Mouse (Mus musculus): ENCODE measurements around the gene Rasip1. TPM values are rescaled to one million over a fixed set of nuclear protein-coding genes. Genes with fewer than 3 reads are reported as not detected.

The Rasip1 gene
- 4.3 and 5.0 TPM in 2 replicates for total RNA-seq (2023)

GRCm38 (mm10) chr7:45627261-45627660 is at the start of gene Rasip1:
Rasip1 (plus strand) TSS chr7:45627488.

GRCm38 (mm10) chr7:45617042-45617695 is 10.1 kb upstream of the Rasip1 start, which contains the start of gene Fut1:
Fut1 (plus strand) TSS chr7:45617289.

GRCm38 (mm10) chr7:45621443-45621842 is 5.8 kb upstream of the Rasip1 start, which contains the start of gene Izumo1:
Izumo1 (plus strand) TSS chr7:45621811.

GRCm38 (mm10) chr7:45639561-45640027 is 12.3 kb downstream of the Rasip1 start, which contains the start of gene Mamstr:
Mamstr (plus strand) TSS chr7:45639977.

DNA sequence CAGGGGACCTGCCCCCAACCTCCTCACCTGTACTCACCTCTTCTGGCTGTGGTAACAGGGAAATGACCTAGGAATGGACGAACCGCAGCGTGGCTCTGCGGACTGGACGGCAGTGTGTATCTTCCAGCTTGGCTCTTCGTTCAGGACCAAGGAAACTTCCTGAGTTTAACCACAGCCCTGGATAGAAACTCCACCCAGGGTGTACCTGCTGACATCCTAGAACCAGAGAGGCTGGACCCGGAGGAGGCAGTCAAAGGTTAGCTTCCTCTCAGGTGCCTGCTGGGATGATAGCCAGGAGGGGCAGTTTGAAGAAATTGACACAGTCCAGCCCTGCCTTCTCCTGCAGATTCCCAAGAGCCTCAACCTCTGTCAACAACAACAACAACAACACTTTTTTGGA is 38.9 kb downstream of the Rasip1 start, which contains the start of gene Fut2:
TSS of gene Fut2 (minus strand) at position 234 of the 400 bp plus-strand sequence.

GRCm38 (mm10) chr7:45683396-45684050 is 56.2 kb downstream of the Rasip1 start, which contains the start of gene Ntn5:
Ntn5 (plus strand) TSS chr7:45684022.

Other genes with a start within 250 kb of the Rasip1 start
- gene Snrnp70, start 231.7 kb upstream of the Rasip1 start, total RNA-seq (2023) = 255 and 367 TPM in 2 replicates
- not detected in 2 replicates for gene Kcna7, start 221.8 kb upstream of the Rasip1 start, total RNA-seq (2023)
- not detected in 2 replicates for gene Ntf5, start 213.8 kb upstream of the Rasip1 start, total RNA-seq (2023)
- not detected in 2 replicates for gene Lhb, start 206.7 kb upstream of the Rasip1 start, total RNA-seq (2023)
- 53.5 and 56.5 TPM in 2 replicates for gene Gys1, start 192.6 kb upstream of the Rasip1 start, total RNA-seq (2023)
- 22.0 and 31.6 TPM in 2 replicates for gene Ruvbl2, start 189.4 kb upstream of the Rasip1 start, total RNA-seq (2023)
- 1,156 and 1,320 TPM in 2 replicates for gene Ftl1, start 167.6 kb upstream of the Rasip1 start, total RNA-seq (2023)
- 37.2 and 40.7 TPM in 2 replicates for gene Bax, start 160.6 kb upstream of the Rasip1 start, total RNA-seq (2023)
- gene Tulp2, start 145.6 kb upstream of the Rasip1 start, total RNA-seq (2023) = not detected in 2 replicates
- gene Gm45808, start 140.7 kb upstream of the Rasip1 start, total RNA-seq (2023) = 0.98 and 1.7 TPM in 2 replicates
- gene Dhdh, start 138.7 kb upstream of the Rasip1 start, total RNA-seq (2023) = 3.7 and 5.4 TPM in 2 replicates
- gene Nucb1, start 117.1 kb upstream of the Rasip1 start, total RNA-seq (2023) = 90.7 and 109 TPM in 2 replicates
- gene Ppp1r15a, start 101.2 kb upstream of the Rasip1 start, total RNA-seq (2023) = 126 and 199 TPM in 2 replicates
- gene Plekha4, start 101.2 kb upstream of the Rasip1 start, total RNA-seq (2023) = not detected in 2 replicates
- 0.95 TPM in 1 of 2 replicates, not detected in the other for gene Hsd17b14, start 72.6 kb upstream of the Rasip1 start, total RNA-seq (2023)
- 24.0 and 34.0 TPM in 2 replicates for gene Bcat2, start 57.3 kb upstream of the Rasip1 start, total RNA-seq (2023)
- gene Fgf21, start 12.0 kb upstream of the Rasip1 start, total RNA-seq (2023) = not detected in 2 replicates
- not detected in 2 replicates for gene Fut1, start 10.2 kb upstream of the Rasip1 start, total RNA-seq (2023)
- not detected in 2 replicates for gene Izumo1, start 5.7 kb upstream of the Rasip1 start, total RNA-seq (2023)
- gene Mamstr, start 12.5 kb downstream of the Rasip1 start, total RNA-seq (2023) = 0.20 TPM in 1 of 2 replicates, not detected in the other
- gene Fut2, start 38.9 kb downstream of the Rasip1 start, total RNA-seq (2023) = not detected in 2 replicates
- not detected in 2 replicates for gene Ntn5, start 56.5 kb downstream of the Rasip1 start, total RNA-seq (2023)
- not detected in 2 replicates for gene Sec1, start 66.9 kb downstream of the Rasip1 start, total RNA-seq (2023)
- not detected in 2 replicates for gene Car11, start 72.4 kb downstream of the Rasip1 start, total RNA-seq (2023)
- gene Dbp, start 77.6 kb downstream of the Rasip1 start, total RNA-seq (2023) = 5.0 and 6.3 TPM in 2 replicates
- 572 and 599 TPM in 2 replicates for gene Rpl18, start 88.0 kb downstream of the Rasip1 start, total RNA-seq (2023)
- gene Sphk2, start 90.5 kb downstream of the Rasip1 start, total RNA-seq (2023) = 62.3 and 77.9 TPM in 2 replicates
- 0.16 and 0.20 TPM in 2 replicates for gene Fam83e, start 93.7 kb downstream of the Rasip1 start, total RNA-seq (2023)
- gene Spaca4, start 98.3 kb downstream of the Rasip1 start, total RNA-seq (2023) = not detected in 2 replicates
- gene Lmtk3, start 156.2 kb downstream of the Rasip1 start, total RNA-seq (2023) = not detected in 2 replicates
- not detected in 2 replicates for gene Sult2b1, start 157.2 kb downstream of the Rasip1 start, total RNA-seq (2023)
- gene Cyth2, start 187.1 kb downstream of the Rasip1 start, total RNA-seq (2023) = 127 and 143 TPM in 2 replicates
- 0.27 and 0.57 TPM in 2 replicates for gene Kcnj14, start 197.3 kb downstream of the Rasip1 start, total RNA-seq (2023)
- 6.0 and 6.6 TPM in 2 replicates for gene Grwd1, start 203.5 kb downstream of the Rasip1 start, total RNA-seq (2023)
- 58.9 and 60.5 TPM in 2 replicates for gene Kdelr1, start 245.3 kb downstream of the Rasip1 start, total RNA-seq (2023)

All from neutrophil, adult 65 days (primary cell).